Mouse (Mus musculus): ENCODE results near the gene Arsa. TPM values are rescaled to one million over a fixed set of nuclear protein-coding genes. Genes with fewer than 3 reads are reported as not detected.

Gene Arsa
- total RNA-seq, 2 experiments from 2014 or later, result 29.4 to 29.6 TPM

- no peak for DNase-seq (ENCODE audit: extremely low spot score in 1 of 2, low spot score in 1 of 2)
Measured at GRCm38 (mm10) chr15:89496841-89497240, 19.6 kb upstream of the Arsa start.

GRCm38 (mm10) chr15:89496131-89496530, 18.9 kb upstream of the Arsa start:
- no peak for DNase-seq (ENCODE audit: extremely low spot score in 1 of 2, low spot score in 1 of 2)

- no peak for DNase-seq (ENCODE audit: extremely low spot score in 1 of 2, low spot score in 1 of 2)
Measured at GRCm38 (mm10) chr15:89494970-89495369, 17.7 kb upstream of the Arsa start.

- no peak for DNase-seq (ENCODE audit: extremely low spot score in 1 of 2, low spot score in 1 of 2)
Measured at GRCm38 (mm10) chr15:89488611-89489117, 11.4 kb upstream of the Arsa start.

- no peak for DNase-seq (ENCODE audit: extremely low spot score in 1 of 2, low spot score in 1 of 2)
Measured at GRCm38 (mm10) chr15:89488182-89488581, 11.0 kb upstream of the Arsa start.

DNA sequence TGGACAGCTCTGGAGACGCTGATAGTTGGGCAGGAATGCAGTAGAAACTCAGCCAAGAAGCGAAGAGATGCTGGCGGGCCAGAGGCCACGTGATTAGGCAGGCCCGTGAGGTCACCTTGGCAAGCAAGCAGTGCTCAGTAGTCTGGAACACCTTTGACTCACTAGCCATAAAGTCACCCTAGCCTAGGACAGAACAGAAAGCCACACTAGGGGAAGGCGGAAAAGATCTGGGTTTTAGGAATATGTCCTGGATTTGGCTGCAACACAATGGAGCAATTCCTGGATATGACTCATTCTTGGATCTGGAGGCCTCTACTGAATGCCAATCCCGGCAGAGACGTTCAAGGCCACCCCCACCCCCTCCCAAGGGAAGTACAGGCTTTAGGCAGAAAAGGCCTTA, 3.4 kb upstream of the Arsa start:
- DNase-seq (ENCODE audit: extremely low spot score in 1 of 2, low spot score in 1 of 2), result no peak

DNA sequence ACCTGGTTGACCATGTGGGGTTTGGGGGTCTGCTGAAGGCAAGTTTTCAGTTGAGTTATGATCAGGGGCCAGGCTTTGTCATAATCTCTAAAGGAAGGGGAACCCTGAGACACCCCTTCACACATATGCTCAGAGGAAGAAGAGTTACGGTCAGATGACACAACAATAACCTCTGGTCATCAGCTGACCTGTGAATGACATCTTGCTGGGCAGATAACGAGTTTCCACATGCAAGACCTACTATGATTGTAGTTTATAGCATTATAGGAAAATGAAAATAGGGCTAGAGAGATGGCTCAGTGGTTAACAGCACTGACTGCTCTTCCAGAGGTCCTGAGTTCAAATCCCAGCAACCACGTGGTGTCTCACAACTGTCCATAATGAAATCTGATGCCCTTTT, 1.4 kb upstream of the Arsa start:
- DNase-seq (ENCODE audit: extremely low spot score in 1 of 2, low spot score in 1 of 2), result no peak

DNA sequence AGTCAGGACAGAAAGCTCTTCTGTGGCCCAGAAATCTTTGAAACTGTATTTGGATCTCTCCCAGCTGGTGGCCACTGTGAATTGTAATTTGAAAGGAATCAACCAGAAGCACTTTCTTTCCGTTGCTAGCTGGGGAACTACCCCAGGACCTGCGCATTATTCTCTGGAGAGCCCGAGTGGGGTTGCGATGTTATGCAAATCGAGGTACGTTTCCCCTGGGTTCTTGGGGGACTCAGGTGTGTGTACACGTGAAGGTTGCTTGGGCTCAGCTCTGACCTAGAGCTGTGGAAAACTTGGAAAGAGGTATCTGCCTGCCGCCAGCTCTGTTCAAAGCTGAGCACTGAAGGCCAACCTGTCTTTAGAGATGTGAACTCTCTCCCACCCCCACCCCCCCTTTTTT, 581 bp upstream of the Arsa start:
- no peak for DNase-seq (ENCODE audit: extremely low spot score in 1 of 2, low spot score in 1 of 2)

DNA sequence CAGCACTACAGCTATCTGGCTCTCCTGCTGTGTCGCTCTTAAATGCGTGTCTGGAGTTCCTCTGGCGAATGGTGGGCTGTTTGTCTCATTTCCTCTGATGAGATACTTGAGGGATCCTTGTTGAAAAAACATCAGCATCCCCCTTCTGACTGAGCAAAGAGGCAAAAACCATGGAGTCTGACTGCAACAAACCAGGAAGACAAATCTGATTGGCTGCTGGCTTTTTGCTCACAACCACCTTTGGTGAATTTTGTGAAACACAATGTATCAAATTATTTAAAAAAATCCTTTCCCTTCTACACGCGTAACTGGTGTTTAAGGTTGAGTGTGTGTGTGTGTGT, 780 bp downstream of the Arsa start:
- no peak for DNase-seq (ENCODE audit: extremely low spot score in 1 of 2, low spot score in 1 of 2)

DNA sequence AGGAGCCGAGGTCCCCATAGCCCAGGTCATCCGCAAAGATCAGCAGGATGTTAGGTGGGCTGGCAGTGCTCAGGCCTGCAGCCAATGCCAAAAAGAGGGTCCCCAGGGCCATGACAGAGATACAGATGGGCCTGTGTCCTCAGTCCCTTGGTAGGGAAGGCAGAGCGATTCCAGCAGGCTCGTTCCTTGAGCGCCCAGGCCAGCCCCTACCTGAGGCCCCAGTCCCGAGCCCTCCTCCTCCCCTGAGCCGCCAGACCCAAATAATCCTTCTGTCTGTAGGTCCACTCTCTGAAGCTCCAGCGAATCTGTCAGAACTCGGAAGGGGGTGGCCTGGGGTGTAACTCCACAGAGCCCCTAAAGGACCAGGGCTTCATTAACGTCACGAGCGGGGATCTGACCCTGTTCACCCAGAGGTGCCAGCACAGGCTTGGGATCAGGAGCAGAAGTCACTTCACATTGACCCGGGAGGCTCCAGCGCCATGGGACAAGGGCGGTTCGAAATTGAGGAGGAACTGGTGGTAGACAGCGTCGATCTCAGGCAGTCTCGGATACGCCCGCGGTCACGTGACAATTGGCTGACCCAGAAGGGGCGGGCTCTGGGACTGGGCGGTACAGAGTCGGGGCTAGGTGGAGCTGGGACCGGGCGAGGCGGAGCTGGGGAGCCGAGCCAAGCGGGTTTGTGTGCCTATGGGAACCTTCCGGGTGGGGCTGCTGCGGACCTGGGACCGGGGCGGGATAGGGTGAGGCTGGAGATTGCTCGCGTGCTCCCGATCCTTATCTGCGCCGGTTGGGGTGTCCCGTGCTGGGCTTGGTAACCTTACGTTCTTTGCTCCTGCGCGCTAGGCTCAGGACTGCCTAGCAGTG, 1.4 kb downstream of the Arsa start:
- DNase-seq (ENCODE audit: extremely low spot score in 1 of 2, low spot score in 1 of 2), result peak; percentile 77 to 87

DNA sequence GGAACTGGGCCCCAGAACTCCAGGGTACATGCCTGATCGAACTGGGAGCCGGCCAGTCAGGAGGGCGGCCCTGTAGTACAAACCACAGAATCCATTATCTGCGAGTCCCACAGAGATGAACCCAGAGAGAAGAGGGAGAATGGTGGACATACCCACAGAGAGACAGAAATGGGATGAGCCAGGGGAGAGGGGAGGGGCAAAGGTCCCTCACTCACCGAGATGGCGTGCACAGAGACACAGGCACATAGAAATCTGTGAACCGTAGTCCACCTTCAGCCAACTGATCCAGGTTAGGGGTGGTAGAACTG, 2.0 kb downstream of the Arsa start:
- no peak for DNase-seq (ENCODE audit: extremely low spot score in 1 of 2, low spot score in 1 of 2)

GRCm38 (mm10) chr15:89474596-89475292, 2.5 kb downstream of the Arsa start:
- no peak for DNase-seq (ENCODE audit: extremely low spot score in 1 of 2, low spot score in 1 of 2)

GRCm38 (mm10) chr15:89473921-89474320, 3.3 kb downstream of the Arsa start:
- DNase-seq (ENCODE audit: extremely low spot score in 1 of 2, low spot score in 1 of 2), result no peak

DNA sequence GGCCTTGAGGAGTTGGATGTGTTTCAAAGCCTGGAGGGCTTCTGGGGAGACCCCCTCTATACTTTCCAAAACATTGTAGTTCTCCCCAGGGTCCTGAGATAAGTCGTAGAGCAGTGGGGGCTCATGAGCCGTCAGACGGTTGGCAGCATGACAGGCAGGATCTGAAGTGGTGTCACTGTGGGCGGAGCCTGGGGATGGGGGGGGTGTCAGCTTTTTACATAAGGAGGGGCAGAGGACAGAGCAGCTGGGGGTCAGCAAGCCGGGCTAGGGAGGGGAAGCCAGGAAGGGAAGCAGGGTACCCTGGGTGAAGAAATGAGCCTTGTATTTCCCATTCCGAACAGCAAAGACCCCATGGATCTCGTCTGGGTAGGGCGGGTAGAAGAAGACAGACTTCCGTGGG, 3.9 kb downstream of the Arsa start:
- DNase-seq (ENCODE audit: extremely low spot score in 1 of 2, low spot score in 1 of 2), result no peak

- no peak for DNase-seq (ENCODE audit: extremely low spot score in 1 of 2, low spot score in 1 of 2)
Measured at GRCm38 (mm10) chr15:89471476-89471875, 5.7 kb downstream of the Arsa start.

- no peak for DNase-seq (ENCODE audit: extremely low spot score in 1 of 2, low spot score in 1 of 2)
Measured at GRCm38 (mm10) chr15:89468577-89468976, 8.6 kb downstream of the Arsa start.

GRCm38 (mm10) chr15:89465052-89465451, 12.2 kb downstream of the Arsa start:
- no peak for DNase-seq (ENCODE audit: extremely low spot score in 1 of 2, low spot score in 1 of 2)

DNA sequence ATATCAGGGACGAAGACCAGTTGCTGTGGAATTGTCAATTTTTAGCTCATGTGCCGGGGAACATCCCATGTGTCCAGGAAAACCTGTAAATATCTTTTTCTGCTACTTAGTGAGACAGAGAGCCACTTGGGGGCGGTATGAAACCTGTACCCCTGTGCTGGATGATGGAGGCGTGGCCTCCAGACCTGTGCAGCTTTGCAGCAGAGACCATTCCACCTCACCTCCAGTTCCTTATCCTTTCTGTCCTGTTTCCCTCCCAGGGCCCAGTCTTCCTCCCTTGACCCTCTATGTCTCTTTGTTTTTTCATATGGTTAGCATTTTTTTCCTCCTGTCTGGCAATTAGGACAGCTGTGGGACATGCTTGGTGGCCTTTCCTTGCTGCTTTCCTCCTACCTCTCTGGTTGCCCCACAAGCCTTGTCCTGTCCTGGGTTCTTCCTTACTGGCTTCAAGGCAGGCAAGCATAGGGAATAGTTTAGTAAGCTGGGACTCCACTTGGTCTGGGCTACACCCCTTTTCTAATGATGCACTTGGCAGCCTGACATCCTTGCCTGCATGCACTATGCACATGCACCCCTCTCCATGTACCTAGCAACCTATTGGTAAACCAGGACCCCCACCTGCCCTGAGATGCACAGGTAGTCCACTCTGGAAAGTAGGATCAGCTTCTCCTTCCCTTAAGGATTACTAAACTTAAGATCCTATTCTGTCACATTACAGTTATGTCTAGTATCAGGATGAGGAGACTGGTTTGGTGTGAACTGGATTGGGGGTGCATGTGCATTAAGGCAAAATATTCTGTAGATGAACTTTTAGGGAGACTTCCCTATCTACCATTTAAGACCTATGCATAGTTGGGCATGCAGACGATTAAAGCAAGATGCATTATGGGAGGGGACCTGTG, 13.6 kb downstream of the Arsa start:
- DNase-seq (ENCODE audit: extremely low spot score in 1 of 2, low spot score in 1 of 2), result no peak

DNA sequence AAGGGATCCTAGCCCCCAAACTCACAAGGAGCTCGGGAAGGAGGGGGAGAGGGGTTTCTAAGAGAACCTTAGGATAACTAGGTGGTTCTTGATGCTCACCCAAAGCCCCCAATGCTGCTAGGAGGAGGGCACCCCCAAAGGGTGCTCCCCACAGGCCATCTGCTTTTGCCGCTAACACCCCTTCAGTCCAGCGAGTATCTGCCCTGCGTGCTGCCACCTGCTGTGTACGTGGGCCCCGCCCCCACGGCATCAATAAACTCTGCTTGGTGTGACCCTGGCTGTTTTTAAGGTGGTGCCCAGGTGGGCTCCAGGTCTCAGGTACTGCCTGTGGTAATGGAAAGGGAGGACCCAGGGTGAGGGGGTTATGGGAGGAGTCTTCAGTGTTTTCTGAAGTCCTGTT, 15.0 kb downstream of the Arsa start:
- no peak for DNase-seq (ENCODE audit: extremely low spot score in 1 of 2, low spot score in 1 of 2)

GRCm38 (mm10) chr15:89461321-89461720, 15.9 kb downstream of the Arsa start:
- no peak for DNase-seq (ENCODE audit: extremely low spot score in 1 of 2, low spot score in 1 of 2)

- DNase-seq (ENCODE audit: extremely low spot score in 1 of 2, low spot score in 1 of 2), result no peak
Measured at GRCm38 (mm10) chr15:89460298-89460697, 16.9 kb downstream of the Arsa start.

All from layer of hippocampus, postnatal 25 days (tissue).